In the genomic region with DNA sequence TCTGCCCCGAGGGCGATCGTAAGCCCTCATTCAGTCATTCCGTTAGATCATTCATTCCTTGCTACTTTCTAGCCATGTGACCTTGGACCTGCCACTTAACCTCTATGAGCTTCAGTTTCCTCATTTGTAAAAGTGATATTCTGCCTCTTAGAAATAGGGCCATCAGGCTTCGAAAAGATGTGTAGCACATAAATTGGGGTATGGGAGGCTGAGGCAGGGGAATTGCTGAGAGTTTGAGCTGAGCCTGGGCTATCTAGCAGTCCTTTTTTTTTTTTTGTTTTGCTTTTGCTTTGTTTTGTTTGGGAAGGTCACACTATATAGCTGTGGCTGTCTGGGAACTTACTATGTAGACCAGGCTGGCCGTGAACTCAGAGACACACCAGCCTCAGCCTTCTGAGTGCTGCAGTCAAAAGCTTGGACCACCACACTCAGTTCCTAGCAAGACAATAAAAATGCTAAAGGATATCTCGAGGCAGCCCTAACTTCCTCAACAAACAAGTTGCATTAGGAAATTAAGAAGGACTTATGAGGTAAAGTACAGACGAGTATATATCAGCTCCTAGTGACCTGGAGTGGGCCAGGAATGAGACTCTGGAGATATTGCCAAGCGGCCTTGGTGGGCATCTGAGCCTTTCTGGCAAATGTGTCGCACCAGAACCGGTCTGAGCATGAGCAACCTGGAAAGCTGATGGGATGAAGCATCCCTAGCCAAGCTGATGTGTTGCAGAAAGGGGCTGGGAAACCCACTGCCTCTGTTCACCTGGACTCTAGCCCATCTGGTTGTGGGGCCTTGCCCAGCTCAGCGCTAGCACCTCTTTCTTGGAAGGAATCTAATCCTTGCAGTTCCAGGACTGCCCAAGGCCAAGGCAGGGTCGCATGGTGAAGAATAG, we compare ENCODE assay signal across 8 mouse cellular contexts. TPM values are rescaled to one million over a fixed set of nuclear protein-coding genes. Genes with fewer than 3 reads are reported as not detected.
DNase-seq lines count a peak whose midpoint lies in the region; ATAC-seq and TF ChIP-seq lines count a peak whose summit lies in the region.

No protein-coding gene starts in this region.

- 57% methylated on average over 13 of the region's 13 CpGs for WGBS in kidney, adult 2 months
- WGBS in hindbrain, embryonic 15.5 days = 54% methylated on average over 13 of the region's 13 CpGs
- 56% methylated on average over 13 of the region's 13 CpGs for WGBS in midbrain, embryonic 14.5 days

- no peaks in the 10 kb centered on the region for H3K36me3 ChIP-seq in kidney, adult 2 months (ENCODE audit: control insufficient read depth, insufficient read depth, low read length)
- no peaks in the 10 kb centered on the region for H3K36me3 ChIP-seq in hindbrain, embryonic 15.5 days
- no peaks in the 10 kb centered on the region for H3K36me3 ChIP-seq in midbrain, embryonic 14.5 days (ENCODE audit: control insufficient read depth, insufficient read depth, low read length)

- peak overlapping the region; percentile 69 for H3K27ac ChIP-seq in kidney, adult 2 months (ENCODE audit: insufficient read depth, low read depth, low read length)
- H3K27ac ChIP-seq in bone marrow macrophage, adult 2 months (ENCODE audit: insufficient read depth, low read depth, low read length) = peak overlapping the region; percentile 87
- no peak overlapping the region for H3K27ac ChIP-seq in hindbrain, embryonic 15.5 days (replicated peaks)
- H3K27ac ChIP-seq in midbrain, embryonic 14.5 days (replicated peaks; ENCODE audit: low read depth, low read length) = no peak overlapping the region

- H3K27me3 ChIP-seq in kidney, adult 2 months (replicated peaks; ENCODE audit: control insufficient read depth, insufficient read depth, low read length) = no peaks in the 10 kb centered on the region
- H3K27me3 ChIP-seq in hindbrain, embryonic 15.5 days = peaks cover 13% of the 10 kb centered on the region; the same call in 1 of the 2 replicates
- no peaks in the 10 kb centered on the region for H3K27me3 ChIP-seq in midbrain, embryonic 14.5 days (ENCODE audit: control insufficient read depth, insufficient read depth, low read length)

- H3K4me2 ChIP-seq in hindbrain, embryonic 15.5 days = peak overlapping the region; percentile 85
- H3K4me2 ChIP-seq in midbrain, embryonic 14.5 days (ENCODE audit: low read length) = peak overlapping the region; percentile 96

- H3K4me1 ChIP-seq in kidney, adult 2 months (ENCODE audit: control insufficient read depth, insufficient read depth, low read length) = peaks cover 12% of the 10 kb centered on the region; the same call in 1 of the 2 replicates
- peaks cover 54% of the 10 kb centered on the region for H3K4me1 ChIP-seq in bone marrow macrophage, adult 2 months (ENCODE audit: control insufficient read depth, insufficient read depth, low read length)
- peaks cover 27% of the 10 kb centered on the region for H3K4me1 ChIP-seq in hindbrain, embryonic 15.5 days (replicated peaks)
- H3K4me1 ChIP-seq in midbrain, embryonic 14.5 days (ENCODE audit: control insufficient read depth, insufficient read depth, low read length) = peaks cover 29% of the 10 kb centered on the region

- no peak for TF ChIP-seq CTCF in kidney, adult 2 months (conservative IDR thresholded peaks at IDR 0.05; ENCODE audit: insufficient read depth, insufficient read length, low read depth, low read length)
- no peak for TF ChIP-seq CTCF in bone marrow macrophage, adult 2 months (IDR thresholded peaks at IDR 0.05; ENCODE audit: low read depth, low read length)

- no peaks in the 10 kb centered on the region for H3K9me3 ChIP-seq in hindbrain, embryonic 15.5 days
- H3K9me3 ChIP-seq in midbrain, embryonic 14.5 days (ENCODE audit: control insufficient read depth, low read length) = no peaks in the 10 kb centered on the region

- H3K9ac ChIP-seq in hindbrain, embryonic 15.5 days = peak overlapping the region; percentile 63
- peak overlapping the region; percentile 68; the same call in 1 of the 2 replicates for H3K9ac ChIP-seq in midbrain, embryonic 14.5 days (replicated peaks; ENCODE audit: low read length)

- DNase-seq in kidney, adult 2 months = no peak
- no peak for DNase-seq in kidney, adult 11 months
- no peak for DNase-seq in midbrain, embryonic 14.5 days
- no peak for DNase-seq in right cerebral cortex, adult 2 months (ENCODE audit: low spot score in 2 of 2)
- DNase-seq in right cerebral cortex, postnatal 4 days = no peak
- no peak for DNase-seq in right cerebral cortex, adult 18-20 months

- no peak for ATAC-seq in hindbrain, embryonic 15.5 days (ENCODE audit: low FRiP score, low read depth)
- ATAC-seq in midbrain, embryonic 14.5 days (ENCODE audit: low FRiP score, low TSS enrichment) = no peak

- no peak for TF ChIP-seq POLR2A in kidney, adult 2 months (IDR thresholded peaks at IDR 0.05; ENCODE audit: low read depth, low read length)
- TF ChIP-seq POLR2A in bone marrow macrophage, adult 2 months (IDR thresholded peaks at IDR 0.05; ENCODE audit: borderline replicate concordance, low read depth, low read length) = no peak

- H3K4me3 ChIP-seq in kidney, adult 2 months (ENCODE audit: insufficient read depth, low read depth, low read length) = peak overlapping the region; percentile 96
- H3K4me3 ChIP-seq in bone marrow macrophage, adult 2 months (ENCODE audit: insufficient read depth, low read length) = peak overlapping the region; percentile 87
- peak overlapping the region; percentile 57 for H3K4me3 ChIP-seq in hindbrain, embryonic 15.5 days
- H3K4me3 ChIP-seq in midbrain, embryonic 14.5 days (replicated peaks; ENCODE audit: low read depth, low read length) = peak overlapping the region; percentile 58

RNA-seq across cellular contexts. Expression of a gene that starts 0.6 kb away (rescaled TPM):
- 9.5 TPM in 2 replicates for polyA plus RNA-seq in kidney, adult 2 months (2012; rRNA removed)
- polyA plus RNA-seq in bone marrow macrophage, adult 2 months (2012; ENCODE audit: insufficient read depth, insufficient read length, missing spikeins) = 16.3 and 17.5 TPM in 2 replicates
- polyA plus RNA-seq in hindbrain, embryonic 15.5 days (2015; fragmentation: Nextera tagmentation; extraction: Ambion mirVana) = 4.8 and 4.9 TPM in 2 replicates
- polyA plus RNA-seq in midbrain, embryonic 14.5 days (2014; fragmentation: Nextera tagmentation; extraction: Ambion mirVana) = 3.3 and 4.4 TPM in 2 replicates

RNA-seq across cellular contexts. Expression of a gene that starts 26.7 kb away (rescaled TPM):
- not detected in 2 replicates for polyA plus RNA-seq in kidney, adult 2 months (2012; rRNA removed)
- polyA plus RNA-seq in bone marrow macrophage, adult 2 months (2012; ENCODE audit: insufficient read depth, insufficient read length, missing spikeins) = not detected in 2 replicates
- polyA plus RNA-seq in hindbrain, embryonic 15.5 days (2015; fragmentation: Nextera tagmentation; extraction: Ambion mirVana) = not detected in 2 replicates
- polyA plus RNA-seq in midbrain, embryonic 14.5 days (2014; fragmentation: Nextera tagmentation; extraction: Ambion mirVana) = not detected in 2 replicates

Comparison
In these comparisons a context has a peak if more than half of its experiments do, and no peak if none do; other contexts are left out.
1. H3K27ac ChIP-seq: peak in kidney, adult 2 months (single experiment) and bone marrow macrophage, adult 2 months (single experiment); none in hindbrain, embryonic 15.5 days (single experiment) and midbrain, embryonic 14.5 days (single experiment).
2. Peak in every context shown above with its lines, with median percentiles within 50 percentile points of each other: H3K4me3 ChIP-seq.